Mouse (Mus musculus) heart, adult 2 months (tissue): Measurements from ENCODE around the gene Mfap2. TPM values are rescaled to one million over a fixed set of nuclear protein-coding genes. Genes with fewer than 3 reads are reported as not detected.
A peak's percentile ranks its signal among the peaks of the same experiment; 100 is the strongest.

Source experiments
- DNase-seq, 2 experiments: peaks; one replicate each; pipeline ENCODE4 v3.0.0; 2021
- H3K27ac ChIP-seq: fragments of 200-600 bp; 2 replicates; pipeline ENCODE4 v1.8.1; 2022
- H3K27me3 ChIP-seq: fragments of 200-500 bp; 2 replicates; pipeline ENCODE4 v1.6.1; 2012; ENCODE audit warnings: mild to moderate bottlenecking, low read length, inconsistent platforms, mixed read lengths; ENCODE audit not compliant: control insufficient read depth, insufficient read depth
- H3K36me3 ChIP-seq: fragments of 200-500 bp; 2 replicates; pipeline ENCODE4 v1.6.1; 2012; ENCODE audit warnings: low read length, inconsistent platforms; ENCODE audit not compliant: control insufficient read depth, insufficient read depth
- H3K4me1 ChIP-seq: fragments of 200-500 bp; 2 replicates; pipeline ENCODE4 v1.6.1; 2011; ENCODE audit warnings: low read length; ENCODE audit not compliant: control insufficient read depth, insufficient read depth
- H3K4me3 ChIP-seq: fragments of 200-600 bp; 2 replicates; pipeline ENCODE4 v1.8.1; 2022
- H3K79me2 ChIP-seq: fragments of 200-500 bp; replicated peaks from 2 replicates; pipeline ENCODE4 v1.6.1; 2012; ENCODE audit warnings: mild to moderate bottlenecking, inconsistent platforms, low read length, moderate library complexity, mixed read lengths; ENCODE audit not compliant: control insufficient read depth, insufficient read depth
- H3K9ac ChIP-seq: fragments of 200-500 bp; 2 replicates; pipeline ENCODE4 v1.6.1; 2012; ENCODE audit warnings: low read depth, mild to moderate bottlenecking, control low read depth, inconsistent platforms, low read length, mixed read lengths
- CTCF ChIP-seq: fragments of 200-600 bp; IDR thresholded peaks from 2 replicates; pipeline ENCODE4 v1.8.1; 2022; ENCODE audit warnings: antibody characterized with exemption, mild to moderate bottlenecking, moderate library complexity
- EP300 ChIP-seq: fragments of 200-500 bp; IDR thresholded peaks from 2 replicates; pipeline ENCODE4 v1.6.1; 2011; ENCODE audit warnings: low read depth, low read length, control low read depth; ENCODE audit not compliant: insufficient read depth
- POLR2A ChIP-seq: fragments of 200-500 bp; IDR thresholded peaks from 2 replicates; pipeline ENCODE4 v1.6.1; 2011; ENCODE audit warnings: mild to moderate bottlenecking, low read depth, low read length, control low read depth; ENCODE audit not compliant: insufficient read depth
- WGBS: fragments of 180-500 bp; shearing (Covaris S2); methylation state at CpG from one replicate; pipeline ENCODE4 v1.1.7; 2018; 5-methylcytosine and 5-hydroxymethylcytosine counted together
- intact Hi-C: fragments of 180-260 bp; cut with DNase I; formaldehyde crosslinking; loops from one replicate; pipeline ENCODE4 v1.15.1; 2025
- polyA plus RNA-seq: library from polyadenylated mRNA; depleted of rRNA; stranded (reverse); fragments of >200 nt; gene quantifications from 2 replicates; pipeline ENCODE4 v1.2.3, GENCODE M21; 2012
- total RNA-seq, 2 experiments: library from RNA; stranded (reverse); gene quantifications; 2 replicates each; pipeline ENCODE4 v1.2.3; 2021

Gene Mfap2
- total and polyA plus RNA-seq, 3 experiments = 3.1 to 17.6 (median 3.1) TPM

GRCm38 (mm10) chr4:140989447-140989846 is 20.8 kb upstream of the Mfap2 start:
- no peak overlapping the region for H3K9ac ChIP-seq
- no peaks in the 10 kb centered on the region; the same call in none of the 2 replicates for H3K79me2 ChIP-seq
- no peak overlapping the region for H3K4me3 ChIP-seq
- no peak for TF ChIP-seq POLR2A
- no peak for TF ChIP-seq EP300
- no peak for TF ChIP-seq CTCF
- WGBS = 87% methylated on average over 14 of the region's 14 CpGs
- no peaks in the 10 kb centered on the region for H3K36me3 ChIP-seq
- intact Hi-C loops = no loop called here
- H3K4me1 ChIP-seq = no peaks in the 10 kb centered on the region
- no peak for DNase-seq
- H3K27ac ChIP-seq = no peak overlapping the region
- H3K27me3 ChIP-seq = no peaks in the 10 kb centered on the region

- no peak overlapping the region for H3K4me3 ChIP-seq
- no peaks in the 10 kb centered on the region for H3K4me1 ChIP-seq
- no peaks in the 10 kb centered on the region for H3K27me3 ChIP-seq
- intact Hi-C loops = no loop called here
- H3K79me2 ChIP-seq = no peaks in the 10 kb centered on the region; the same call in 1 of the 2 replicates
- no peak for DNase-seq
- no peaks in the 10 kb centered on the region for H3K36me3 ChIP-seq
- 81% methylated on average over 20 of the region's 20 CpGs for WGBS
- no peak overlapping the region for H3K27ac ChIP-seq
- TF ChIP-seq EP300 (no peak), CTCF (no peak), POLR2A (no peak)
- H3K9ac ChIP-seq = no peak overlapping the region
These were observed 18.0 kb upstream of the Mfap2 start for GRCm38 (mm10) chr4:140992215-140992614.

GRCm38 (mm10) chr4:140993846-140994245 is 16.4 kb upstream of the Mfap2 start:
- WGBS = 72% methylated on average over 8 of the region's 8 CpGs
- Histone ChIP-seq H3K27ac (no peak overlapping the region), H3K9ac (no peak overlapping the region), H3K4me1 (no peaks in the 10 kb centered on the region), H3K4me3 (no peak overlapping the region), H3K27me3 (no peaks in the 10 kb centered on the region), H3K36me3 (no peaks in the 10 kb centered on the region), H3K79me2 (no peaks in the 10 kb centered on the region; the same call in 1 of the 2 replicates)
- intact Hi-C loops = no loop called here
- TF ChIP-seq POLR2A (no peak), EP300 (no peak), CTCF (no peak)
- no peak for DNase-seq

GRCm38 (mm10) chr4:140995811-140996210 is 14.4 kb upstream of the Mfap2 start:
- H3K4me3 ChIP-seq = no peak overlapping the region
- WGBS = 93% methylated on average over 8 of the region's 8 CpGs
- H3K36me3 ChIP-seq = no peaks in the 10 kb centered on the region
- no peak for TF ChIP-seq CTCF
- no peak for TF ChIP-seq POLR2A
- TF ChIP-seq EP300 = no peak
- DNase-seq = no peak
- no peak overlapping the region for H3K9ac ChIP-seq
- H3K27ac ChIP-seq = no peak overlapping the region
- no peaks in the 10 kb centered on the region for H3K79me2 ChIP-seq
- no peaks in the 10 kb centered on the region for H3K4me1 ChIP-seq
- H3K27me3 ChIP-seq = no peaks in the 10 kb centered on the region
- intact Hi-C loops = no loop called here

GRCm38 (mm10) chr4:140996812-140997211 is 13.4 kb upstream of the Mfap2 start:
- Histone ChIP-seq H3K27ac (no peak overlapping the region), H3K79me2 (no peaks in the 10 kb centered on the region), H3K36me3 (no peaks in the 10 kb centered on the region), H3K4me1 (no peaks in the 10 kb centered on the region), H3K9ac (no peak overlapping the region), H3K4me3 (no peak overlapping the region), H3K27me3 (no peaks in the 10 kb centered on the region)
- 94% methylated on average over 9 of the region's 9 CpGs for WGBS
- no peak for DNase-seq
- TF ChIP-seq CTCF (no peak), POLR2A (no peak), EP300 (no peak)
- intact Hi-C loops = no loop called here

- Histone ChIP-seq H3K27me3 (no peaks in the 10 kb centered on the region), H3K4me1 (peaks cover 10% of the 10 kb centered on the region), H3K36me3 (no peaks in the 10 kb centered on the region), H3K9ac (no peak overlapping the region), H3K79me2 (no peaks in the 10 kb centered on the region), H3K4me3 (no peak overlapping the region), H3K27ac (no peak overlapping the region)
- intact Hi-C loops = no loop called here
- TF ChIP-seq EP300 (no peak), CTCF (peak; percentile 64)
- DNase-seq = no peak
- 88% methylated on average over 13 of the region's 13 CpGs for WGBS
These were observed 4.2 kb upstream of the Mfap2 start for GRCm38 (mm10) chr4:141005983-141006382.

- TF ChIP-seq CTCF = peak; percentile 22; the same call in 1 of the 2 replicates
- TF ChIP-seq POLR2A = no peak
- peak; percentile 87 for TF ChIP-seq EP300
- Histone ChIP-seq H3K4me3 (no peak overlapping the region), H3K9ac (no peak overlapping the region), H3K79me2 (no peaks in the 10 kb centered on the region), H3K36me3 (no peaks in the 10 kb centered on the region), H3K27ac (peak overlapping the region; percentile 34; the same call in 1 of the 2 replicates), H3K27me3 (no peaks in the 10 kb centered on the region), H3K4me1 (peaks cover 10% of the 10 kb centered on the region)
- 10% methylated on average over 8 of the region's 8 CpGs for WGBS
- DNase-seq = peak; percentile 74 to 85
- intact Hi-C loops = no loop called here
These were observed 2.2 kb upstream of the Mfap2 start for GRCm38 (mm10) chr4:141008028-141008427.
